8 mouse cellular contexts compared by ENCODE assay signal in the genomic region with DNA sequence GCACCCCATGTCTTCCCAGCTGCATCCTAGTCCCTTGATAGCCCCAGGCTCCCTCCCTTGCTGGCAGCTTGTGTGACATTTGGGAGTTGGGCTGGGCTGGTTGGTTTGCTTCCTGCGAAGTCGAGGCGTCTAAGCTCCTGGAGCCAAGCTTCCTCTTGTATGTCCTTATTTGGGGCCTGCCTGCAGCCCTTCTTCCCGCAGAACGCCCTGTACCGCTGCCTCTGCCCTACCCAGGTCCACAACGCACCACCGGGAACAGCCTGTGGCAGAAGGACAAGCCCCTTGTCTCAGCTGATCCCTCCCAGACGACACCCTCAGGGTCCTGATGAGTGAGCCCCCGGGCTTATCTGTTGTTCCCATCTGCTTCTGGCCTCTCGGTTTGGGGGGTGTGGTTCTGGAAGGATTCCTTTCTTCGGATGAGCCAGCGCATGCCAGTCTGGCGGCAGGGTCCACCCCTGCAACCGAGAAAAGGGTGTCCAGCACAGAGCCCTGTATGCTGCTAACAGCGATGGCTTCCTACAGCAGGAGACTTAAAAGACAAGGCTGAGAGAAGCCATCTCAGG. TPM values are rescaled to one million over a fixed set of nuclear protein-coding genes. Genes with fewer than 3 reads are reported as not detected.
DNase-seq lines count a peak whose midpoint lies in the region; ATAC-seq and TF ChIP-seq lines count a peak whose summit lies in the region.

No protein-coding gene starts in this region.

- H3K4me3 ChIP-seq in hindbrain, embryonic 15.5 days: no peak overlapping the region
- H3K4me3 ChIP-seq in lung, adult 2 months (replicated peaks; ENCODE audit: extremely low read depth, low read depth, low read length): peak overlapping the region; percentile 51

- H3K27me3 ChIP-seq in hindbrain, embryonic 15.5 days: no peaks in the 10 kb centered on the region

- H3K9me3 ChIP-seq in hindbrain, embryonic 15.5 days: no peaks in the 10 kb centered on the region

- 15% methylated on average over 16 of the region's 16 CpGs for WGBS in hindbrain, embryonic 15.5 days
- WGBS in lung, adult 2 months: 16% methylated on average over 16 of the region's 16 CpGs

- peak; percentile 76; the same call in 1 of the 2 replicates for TF ChIP-seq POLR2A in lung, adult 2 months (IDR thresholded peaks at IDR 0.05; ENCODE audit: borderline replicate concordance, extremely low read depth, low read depth, low read length)

- no peak for TF ChIP-seq CTCF in lung, adult 2 months (IDR thresholded peaks at IDR 0.05; ENCODE audit: insufficient read depth, low read length)

- H3K27ac ChIP-seq in hindbrain, embryonic 15.5 days (replicated peaks): peak overlapping the region; percentile 11; the same call in 1 of the 2 replicates

- H3K4me2 ChIP-seq in hindbrain, embryonic 15.5 days: 0 out of 2 replicates have a peak overlapping the region, but pooled peaks have one; percentile 21

- H3K36me3 ChIP-seq in hindbrain, embryonic 15.5 days: no peaks in the 10 kb centered on the region

- H3K4me1 ChIP-seq in hindbrain, embryonic 15.5 days (replicated peaks): peaks cover 5% of the 10 kb centered on the region; the same call in 1 of the 2 replicates
- H3K4me1 ChIP-seq in lung, adult 2 months (ENCODE audit: control insufficient read depth, insufficient read depth, low read length): peaks cover 34% of the 10 kb centered on the region

- no peak overlapping the region for H3K9ac ChIP-seq in hindbrain, embryonic 15.5 days

- DNase-seq in adrenal gland, postnatal 25 days: peak; percentile 13
- DNase-seq in adrenal gland, postnatal 10 days: no peak
- DNase-seq in thymus, postnatal 0 days (ENCODE audit: low spot score): peak; percentile 24
- no peak for DNase-seq in thymus, postnatal 10 days (ENCODE audit: low spot score in 2 of 2)
- DNase-seq in lung, adult 2 months: peak; percentile 56
- DNase-seq in layer of hippocampus, postnatal 36 days: no peak
- DNase-seq in cerebellum, adult 9-10 months: no peak

- ATAC-seq in hindbrain, embryonic 15.5 days (ENCODE audit: low FRiP score, low read depth): no peak

RNA-seq across cellular contexts. Expression of a gene that starts 14.3 kb away (rescaled TPM):
- total RNA-seq in adrenal gland, postnatal 25 days (2021): 65.5 and 72.8 TPM in 2 replicates
- total RNA-seq in adrenal gland, postnatal 10 days (2021): 100 to 1,000 TPM; 109 to 128 TPM
- polyA plus RNA-seq in thymus, postnatal 0 days (2015; fragmentation: Nextera tagmentation; extraction: Ambion mirVana): 71.1 and 72.5 TPM in 2 replicates
- 67.1 and 73.3 TPM in 2 replicates for polyA plus RNA-seq in hindbrain, embryonic 15.5 days (2015; fragmentation: Nextera tagmentation; extraction: Ambion mirVana)
- 190 and 227 TPM in 2 replicates for polyA plus RNA-seq in lung, adult 2 months (2012; rRNA removed)
- 10 to 100 TPM; 36.3 to 40.6 TPM for total RNA-seq in layer of hippocampus, postnatal 36 days (2021)

Comparison
In these comparisons a context has a peak if more than half of its experiments do, and no peak if none do; other contexts are left out.
1. DNase-seq: peak in adrenal gland, postnatal 25 days (single experiment), thymus, postnatal 0 days (single experiment) and lung, adult 2 months (single experiment); none in adrenal gland, postnatal 10 days (single experiment), thymus, postnatal 10 days (0 of 2), layer of hippocampus, postnatal 36 days (0 of 2) and cerebellum, adult 9-10 months (single experiment).